Mouse (Mus musculus): Measurements from ENCODE around the gene Ugt1a6a. TPM values are rescaled to one million over a fixed set of nuclear protein-coding genes. Genes with fewer than 3 reads are reported as not detected.

The Ugt1a6a gene
- polyA plus RNA-seq, 1 experiment from 2014 or later: 0.48 TPM

GRCm38 (mm10) chr1:88258881-88259642 lies 124.5 kb downstream of the Ugt1a6a start:
- DNase-seq (ENCODE audit: low spot score): no peak
- H3K4me1 ChIP-seq (ENCODE audit: control insufficient read depth, insufficient read depth, low read length): no peaks in the 10 kb centered on the region
- H3K27me3 ChIP-seq (ENCODE audit: control insufficient read depth, insufficient read depth, low read length): no peaks in the 10 kb centered on the region
- no peak overlapping the region for H3K4me3 ChIP-seq (ENCODE audit: low read depth, low read length)
- peaks cover 52% of the 10 kb centered on the region for H3K9me3 ChIP-seq (replicated peaks; ENCODE audit: control insufficient read depth, low read length)
- 81% methylated on average over 8 of the region's 8 CpGs for WGBS
- H3K9ac ChIP-seq (replicated peaks; ENCODE audit: low read length): no peak overlapping the region
- no peak overlapping the region for H3K4me2 ChIP-seq (ENCODE audit: low read depth, low read length)
- peaks cover 44% of the 10 kb centered on the region for H3K36me3 ChIP-seq (replicated peaks; ENCODE audit: control insufficient read depth, insufficient read depth, low read depth, low read length)
- no peak overlapping the region for H3K27ac ChIP-seq (replicated peaks; ENCODE audit: low read depth, low read length)
- ATAC-seq (replicated peaks; ENCODE audit: insufficient number of reproducible peaks, low FRiP score, low TSS enrichment, low read depth): 0 out of 2 replicates have a peak, but pooled peaks have one; percentile 2

- Histone ChIP-seq H3K4me1 (ENCODE audit: control insufficient read depth, insufficient read depth, low read length) (no peaks in the 10 kb centered on the region), H3K4me3 (ENCODE audit: low read depth, low read length) (no peak overlapping the region), H3K27me3 (ENCODE audit: control insufficient read depth, insufficient read depth, low read length) (no peaks in the 10 kb centered on the region), H3K9me3 (replicated peaks; ENCODE audit: control insufficient read depth, low read length) (peaks cover 46% of the 10 kb centered on the region), H3K36me3 (replicated peaks; ENCODE audit: control insufficient read depth, insufficient read depth, low read depth, low read length) (peaks cover 49% of the 10 kb centered on the region), H3K9ac (replicated peaks; ENCODE audit: low read length) (no peak overlapping the region), H3K4me2 (ENCODE audit: low read depth, low read length) (no peak overlapping the region), H3K27ac (replicated peaks; ENCODE audit: low read depth, low read length) (no peak overlapping the region)
- 0 out of 2 replicates have a peak, but pooled peaks have one; percentile 1 for ATAC-seq (replicated peaks; ENCODE audit: insufficient number of reproducible peaks, low FRiP score, low TSS enrichment, low read depth)
- no peak for DNase-seq (ENCODE audit: low spot score)
- 77% methylated on average over 4 of the region's 4 CpGs for WGBS
Observed at GRCm38 (mm10) chr1:88259643-88260024, 125.0 kb downstream of the Ugt1a6a start.

- 79% methylated on average over 6 of the region's 6 CpGs for WGBS
- DNase-seq (ENCODE audit: low spot score): no peak
- H3K4me1 ChIP-seq (ENCODE audit: control insufficient read depth, insufficient read depth, low read length): no peaks in the 10 kb centered on the region
Observed at GRCm38 (mm10) chr1:88260114-88260513, 125.5 kb downstream of the Ugt1a6a start.

GRCm38 (mm10) chr1:88260604-88261377 lies 126.2 kb downstream of the Ugt1a6a start:
- Histone ChIP-seq H3K4me3 (ENCODE audit: low read depth, low read length) (no peak overlapping the region), H3K9ac (replicated peaks; ENCODE audit: low read length) (no peak overlapping the region), H3K4me1 (ENCODE audit: control insufficient read depth, insufficient read depth, low read length) (no peaks in the 10 kb centered on the region), H3K4me2 (ENCODE audit: low read depth, low read length) (no peak overlapping the region), H3K27ac (replicated peaks; ENCODE audit: low read depth, low read length) (no peak overlapping the region), H3K9me3 (replicated peaks; ENCODE audit: control insufficient read depth, low read length) (peaks cover 35% of the 10 kb centered on the region), H3K27me3 (ENCODE audit: control insufficient read depth, insufficient read depth, low read length) (no peaks in the 10 kb centered on the region), H3K36me3 (replicated peaks; ENCODE audit: control insufficient read depth, insufficient read depth, low read depth, low read length) (peaks cover 61% of the 10 kb centered on the region)
- DNase-seq (ENCODE audit: low spot score) (no peak), ATAC-seq (replicated peaks; ENCODE audit: insufficient number of reproducible peaks, low FRiP score, low TSS enrichment, low read depth) (no peak)
- 83% methylated on average over 10 of the region's 10 CpGs for WGBS

More at GRCm38 (mm10) chr1:88260114-88260513, 125.5 kb downstream of the Ugt1a6a start:
- peak; percentile 1; the same call in 1 of the 2 replicates for ATAC-seq (replicated peaks; ENCODE audit: insufficient number of reproducible peaks, low FRiP score, low TSS enrichment, low read depth)
- H3K9me3 ChIP-seq (replicated peaks; ENCODE audit: control insufficient read depth, low read length): peaks cover 42% of the 10 kb centered on the region
- H3K27me3 ChIP-seq (ENCODE audit: control insufficient read depth, insufficient read depth, low read length): no peaks in the 10 kb centered on the region
- peaks cover 54% of the 10 kb centered on the region for H3K36me3 ChIP-seq (replicated peaks; ENCODE audit: control insufficient read depth, insufficient read depth, low read depth, low read length)
- no peak overlapping the region for H3K27ac ChIP-seq (replicated peaks; ENCODE audit: low read depth, low read length)
- no peak overlapping the region for H3K4me3 ChIP-seq (ENCODE audit: low read depth, low read length)
- no peak overlapping the region for H3K9ac ChIP-seq (replicated peaks; ENCODE audit: low read length)
- no peak overlapping the region for H3K4me2 ChIP-seq (ENCODE audit: low read depth, low read length)

DNA sequence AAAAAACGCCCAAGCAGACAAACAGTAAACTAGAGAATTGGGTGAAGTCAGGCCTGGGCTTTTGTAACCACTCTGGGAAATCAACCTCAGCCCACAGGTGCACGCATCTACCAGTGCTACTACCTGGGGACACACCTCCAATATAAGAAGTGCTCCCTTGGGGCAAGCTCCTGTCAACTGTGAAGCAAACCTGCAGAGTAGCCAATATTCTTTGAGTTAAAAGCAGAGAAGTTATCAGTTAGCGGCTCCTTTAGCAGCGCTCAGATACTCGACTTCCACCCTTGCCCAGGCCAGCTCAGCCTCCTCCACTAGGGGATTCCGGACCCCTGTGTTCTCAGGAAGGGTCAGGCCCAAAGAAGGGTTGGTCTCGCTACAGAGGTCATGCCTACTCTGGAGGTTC lies 127.1 kb downstream of the Ugt1a6a start:
- ATAC-seq (replicated peaks; ENCODE audit: insufficient number of reproducible peaks, low FRiP score, low TSS enrichment, low read depth): no peak
- Histone ChIP-seq H3K27ac (replicated peaks; ENCODE audit: low read depth, low read length) (no peak overlapping the region), H3K4me1 (ENCODE audit: control insufficient read depth, insufficient read depth, low read length) (no peaks in the 10 kb centered on the region)

GRCm38 (mm10) chr1:88262255-88262654 lies 127.6 kb downstream of the Ugt1a6a start:
- H3K9ac ChIP-seq (replicated peaks; ENCODE audit: low read length): no peak overlapping the region
- H3K4me1 ChIP-seq (ENCODE audit: control insufficient read depth, insufficient read depth, low read length): no peaks in the 10 kb centered on the region
- peaks cover 21% of the 10 kb centered on the region for H3K9me3 ChIP-seq (replicated peaks; ENCODE audit: control insufficient read depth, low read length)
- 90% methylated on average over 4 of the region's 4 CpGs for WGBS
- H3K4me3 ChIP-seq (ENCODE audit: low read depth, low read length): no peak overlapping the region
- ATAC-seq (replicated peaks; ENCODE audit: insufficient number of reproducible peaks, low FRiP score, low TSS enrichment, low read depth) (no peak), DNase-seq (ENCODE audit: low spot score) (no peak)
- H3K36me3 ChIP-seq (replicated peaks; ENCODE audit: control insufficient read depth, insufficient read depth, low read depth, low read length): peaks cover 76% of the 10 kb centered on the region
- H3K27me3 ChIP-seq (ENCODE audit: control insufficient read depth, insufficient read depth, low read length): no peaks in the 10 kb centered on the region
- H3K27ac ChIP-seq (replicated peaks; ENCODE audit: low read depth, low read length): no peak overlapping the region
- no peak overlapping the region for H3K4me2 ChIP-seq (ENCODE audit: low read depth, low read length)

More for the DNA sequence above, 127.1 kb downstream of the Ugt1a6a start:
- Histone ChIP-seq H3K27me3 (ENCODE audit: control insufficient read depth, insufficient read depth, low read length) (no peaks in the 10 kb centered on the region), H3K9me3 (replicated peaks; ENCODE audit: control insufficient read depth, low read length) (peaks cover 26% of the 10 kb centered on the region), H3K4me3 (ENCODE audit: low read depth, low read length) (no peak overlapping the region), H3K4me2 (ENCODE audit: low read depth, low read length) (no peak overlapping the region), H3K9ac (replicated peaks; ENCODE audit: low read length) (no peak overlapping the region), H3K36me3 (replicated peaks; ENCODE audit: control insufficient read depth, insufficient read depth, low read depth, low read length) (peaks cover 70% of the 10 kb centered on the region)
- no peak for DNase-seq (ENCODE audit: low spot score)
- WGBS: 88% methylated on average over 7 of the region's 7 CpGs

GRCm38 (mm10) chr1:88262961-88263360 lies 128.4 kb downstream of the Ugt1a6a start:
- no peaks in the 10 kb centered on the region for H3K27me3 ChIP-seq (ENCODE audit: control insufficient read depth, insufficient read depth, low read length)
- peaks cover 16% of the 10 kb centered on the region for H3K9me3 ChIP-seq (replicated peaks; ENCODE audit: control insufficient read depth, low read length)
- H3K4me3 ChIP-seq (ENCODE audit: low read depth, low read length): no peak overlapping the region
- H3K4me2 ChIP-seq (ENCODE audit: low read depth, low read length): no peak overlapping the region
- no peak overlapping the region for H3K9ac ChIP-seq (replicated peaks; ENCODE audit: low read length)
- no peak overlapping the region for H3K27ac ChIP-seq (replicated peaks; ENCODE audit: low read depth, low read length)
- WGBS: 75% methylated on average over 6 of the region's 6 CpGs
- DNase-seq (ENCODE audit: low spot score) (no peak), ATAC-seq (replicated peaks; ENCODE audit: insufficient number of reproducible peaks, low FRiP score, low TSS enrichment, low read depth) (no peak)
- peaks cover 83% of the 10 kb centered on the region for H3K36me3 ChIP-seq (replicated peaks; ENCODE audit: control insufficient read depth, insufficient read depth, low read depth, low read length)
- no peaks in the 10 kb centered on the region for H3K4me1 ChIP-seq (ENCODE audit: control insufficient read depth, insufficient read depth, low read length)

DNA sequence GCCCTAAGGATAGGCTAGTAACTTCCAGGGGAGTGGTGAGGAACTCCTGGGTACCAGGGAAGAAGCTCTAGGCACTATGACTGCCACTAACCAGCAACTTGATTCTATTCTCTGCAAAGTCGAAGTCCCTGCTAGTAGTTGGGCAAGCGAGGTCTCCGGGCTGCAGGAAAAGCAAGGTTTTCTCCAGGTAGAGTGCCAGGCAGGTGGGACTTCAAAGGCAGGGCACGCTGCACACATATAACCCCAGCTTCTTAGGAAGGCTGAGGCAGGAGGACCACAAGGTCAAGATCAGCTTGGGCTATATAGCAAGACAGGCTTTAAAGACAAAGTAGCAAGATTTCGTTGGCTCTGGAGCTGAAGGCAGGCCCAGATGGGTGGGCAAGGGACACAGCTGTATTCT lies 129.2 kb downstream of the Ugt1a6a start:
- 89% methylated on average over 5 of the region's 5 CpGs for WGBS
- Histone ChIP-seq H3K27ac (replicated peaks; ENCODE audit: low read depth, low read length) (no peak overlapping the region), H3K4me2 (ENCODE audit: low read depth, low read length) (no peak overlapping the region), H3K27me3 (ENCODE audit: control insufficient read depth, insufficient read depth, low read length) (no peaks in the 10 kb centered on the region), H3K36me3 (replicated peaks; ENCODE audit: control insufficient read depth, insufficient read depth, low read depth, low read length) (peaks cover 91% of the 10 kb centered on the region), H3K9me3 (replicated peaks; ENCODE audit: control insufficient read depth, low read length) (peaks cover 9% of the 10 kb centered on the region), H3K9ac (replicated peaks; ENCODE audit: low read length) (no peak overlapping the region), H3K4me1 (ENCODE audit: control insufficient read depth, insufficient read depth, low read length) (no peaks in the 10 kb centered on the region), H3K4me3 (ENCODE audit: low read depth, low read length) (no peak overlapping the region)
- ATAC-seq (replicated peaks; ENCODE audit: insufficient number of reproducible peaks, low FRiP score, low TSS enrichment, low read depth) (no peak), DNase-seq (ENCODE audit: low spot score) (no peak)

Measured in embryonic facial prominence, embryonic 11.5 days (tissue).